Mouse (Mus musculus): ENCODE measurements around the gene Shtn1.

DNA sequence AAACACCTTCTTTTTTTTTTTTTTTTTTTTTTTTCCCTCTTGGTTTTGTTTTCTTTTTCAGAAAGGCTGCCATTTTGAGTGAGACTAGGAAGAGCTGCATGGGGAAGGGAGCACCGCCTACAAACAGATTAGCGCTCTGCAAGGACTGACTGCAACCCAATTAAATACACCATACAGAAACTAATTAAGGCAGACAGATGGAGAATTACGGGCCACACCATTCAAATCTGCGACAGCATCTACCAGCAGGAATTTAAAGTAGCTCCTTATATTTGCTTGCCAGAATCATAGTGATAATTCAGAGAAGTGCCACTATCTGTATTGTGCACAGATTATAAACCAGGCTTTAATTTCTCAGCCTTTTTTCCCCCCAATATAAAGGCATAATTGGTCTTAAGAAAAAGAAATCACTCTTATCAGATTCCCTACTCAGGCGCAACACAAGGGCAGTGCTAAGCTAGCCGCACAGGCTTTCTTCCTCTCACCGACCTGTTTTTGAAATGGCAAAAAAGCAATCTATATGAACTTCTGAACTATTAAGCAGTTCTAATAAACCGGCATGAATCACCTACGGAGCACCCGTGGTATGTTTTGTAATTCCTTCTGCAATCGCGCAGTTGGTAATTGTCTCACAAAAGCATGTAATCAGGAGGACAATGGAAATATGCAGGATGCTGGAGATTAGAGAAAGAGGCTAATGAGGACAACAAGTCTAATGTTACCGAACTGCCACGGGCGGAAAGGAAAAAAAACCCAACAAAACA, 69.1 kb downstream of the Shtn1 start:
- no peak for TF ChIP-seq CTCF (IDR thresholded peaks at IDR 0.05; ENCODE audit: borderline replicate concordance, control insufficient read depth, extremely low read depth, insufficient read depth, low read length, poor library complexity)
- no peak for TF ChIP-seq POLR2A (IDR thresholded peaks at IDR 0.05; ENCODE audit: control insufficient read depth, extremely low read depth, insufficient read depth, low read length, poor library complexity)

All from thymus, adult 2 months (tissue).